Mouse (Mus musculus) T-cell, adult 2 months (primary cell): Measurements from ENCODE around the gene Camk2n1.

Source experiments
- DNase-seq: peaks from one replicate; pipeline ENCODE4 v3.0.0; 2022; ENCODE audit warnings: low spot score

Gene Camk2n1

DNA sequence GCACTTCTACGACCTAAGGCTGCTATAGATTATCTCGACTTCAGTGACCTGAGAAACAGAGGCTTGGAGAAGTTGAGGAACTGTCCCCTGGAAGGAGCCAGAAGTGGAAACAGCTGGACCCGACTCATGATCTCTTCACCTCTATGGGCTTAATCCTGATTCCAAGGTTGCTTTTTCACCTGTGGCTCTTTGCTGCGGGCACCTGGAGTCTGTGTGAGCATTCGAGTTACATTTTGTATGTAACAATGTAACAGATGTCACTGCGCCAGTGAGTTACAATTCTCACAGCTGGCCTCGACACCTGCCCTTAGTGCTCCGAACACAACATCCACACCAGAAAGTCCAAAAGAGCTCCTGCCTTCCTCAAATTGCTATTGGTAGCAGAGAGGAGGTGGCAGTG lies 11.3 kb downstream of the Camk2n1 start:
- DNase-seq = no peak

DNA sequence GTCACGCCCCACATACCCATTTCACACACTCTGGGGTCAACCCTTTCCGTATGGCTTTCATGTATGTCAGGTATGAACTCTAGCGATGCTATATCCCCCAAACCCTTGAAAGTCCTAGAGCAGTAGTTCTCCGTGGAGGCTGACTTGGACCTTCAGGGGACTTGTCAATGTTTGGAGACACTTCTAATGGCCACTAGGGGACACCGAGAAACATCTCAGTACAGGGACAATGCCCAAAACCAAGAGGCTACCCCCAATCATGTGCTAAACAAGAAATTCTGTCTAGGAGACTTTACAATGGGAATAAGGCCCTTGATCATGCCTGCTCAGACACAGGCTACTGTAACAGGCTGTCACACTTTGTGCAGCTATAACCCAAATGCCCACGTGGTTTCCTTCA lies 12.6 kb downstream of the Camk2n1 start:
- DNase-seq = no peak

DNA sequence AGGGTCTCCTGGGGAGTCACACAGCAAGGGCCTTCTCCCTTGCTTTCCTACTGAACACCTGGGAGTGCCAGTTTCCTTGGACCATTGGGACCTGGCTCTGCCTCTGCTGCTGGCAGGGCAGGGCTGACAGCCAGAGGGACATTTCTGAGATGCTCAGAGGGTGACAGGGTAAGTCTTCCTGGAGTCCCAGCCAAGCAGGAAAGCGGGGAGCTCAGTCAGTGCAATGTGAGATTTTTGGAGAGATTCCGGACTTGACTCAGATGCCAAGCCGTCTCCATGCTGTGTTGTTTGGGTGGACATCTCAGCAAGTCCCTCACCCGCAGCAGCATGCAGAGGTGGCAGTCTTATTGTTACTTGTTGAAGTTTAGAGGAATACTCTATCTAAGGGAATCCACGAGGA lies 13.3 kb downstream of the Camk2n1 start:
- no peak for DNase-seq

DNA sequence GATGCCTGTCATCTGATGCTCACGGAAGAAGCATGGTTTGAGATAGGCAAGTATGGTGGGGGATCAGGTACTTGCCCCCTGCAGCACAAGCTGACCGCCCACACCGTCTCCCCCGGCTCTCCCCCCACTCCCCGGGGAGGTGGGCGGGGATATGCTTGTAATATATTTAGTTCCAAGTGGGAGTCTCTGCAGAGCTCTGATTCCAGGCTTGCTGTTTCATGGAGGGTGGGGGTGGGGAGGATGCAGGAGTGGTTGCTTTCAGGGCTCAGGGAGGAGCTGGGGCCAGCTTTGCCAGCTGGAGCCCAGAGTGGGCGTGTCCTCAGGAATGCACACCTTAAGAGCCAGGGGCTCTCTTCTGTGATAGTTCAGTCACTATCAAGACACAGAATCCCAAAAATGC lies 15.0 kb downstream of the Camk2n1 start:
- no peak for DNase-seq

DNA sequence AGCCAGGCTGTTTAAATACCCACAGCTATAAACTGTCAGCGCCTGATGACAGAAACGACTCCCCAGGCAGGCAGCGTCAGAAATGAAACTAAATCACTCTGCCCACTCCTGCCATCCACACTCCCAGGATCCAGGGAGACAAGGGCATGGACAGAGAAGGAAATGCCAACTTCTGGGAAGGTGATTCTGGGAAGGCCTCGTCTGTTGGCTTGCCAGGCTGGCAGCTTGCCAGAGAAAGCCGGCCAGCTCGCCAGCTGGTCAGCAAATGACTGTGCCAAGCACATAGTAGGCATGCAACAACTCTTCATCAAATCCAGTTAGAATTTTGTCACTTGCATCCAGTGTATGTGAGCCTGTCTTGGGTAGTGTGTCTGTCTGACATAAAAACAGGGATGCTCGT lies 17.1 kb downstream of the Camk2n1 start:
- no peak for DNase-seq

DNA sequence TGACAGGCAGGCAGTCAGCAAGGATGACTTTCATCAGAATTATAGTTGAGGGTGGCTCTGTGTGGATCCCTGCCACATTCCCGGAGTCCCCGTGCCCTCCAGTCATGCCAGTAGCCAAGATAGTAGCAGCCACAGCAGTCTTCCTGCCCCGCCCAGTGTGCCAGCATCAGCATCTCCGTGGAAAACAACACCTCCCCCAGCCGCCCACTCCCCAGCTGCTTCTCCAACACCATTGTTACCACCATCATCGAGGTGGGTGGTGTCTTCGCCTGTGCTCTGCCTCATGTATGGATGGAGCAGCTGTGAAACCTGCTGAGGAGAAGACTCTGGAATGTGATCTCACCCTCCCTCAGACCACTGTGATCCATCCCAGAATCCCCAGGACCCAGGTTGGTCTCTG lies 25.5 kb downstream of the Camk2n1 start:
- no peak for DNase-seq

DNA sequence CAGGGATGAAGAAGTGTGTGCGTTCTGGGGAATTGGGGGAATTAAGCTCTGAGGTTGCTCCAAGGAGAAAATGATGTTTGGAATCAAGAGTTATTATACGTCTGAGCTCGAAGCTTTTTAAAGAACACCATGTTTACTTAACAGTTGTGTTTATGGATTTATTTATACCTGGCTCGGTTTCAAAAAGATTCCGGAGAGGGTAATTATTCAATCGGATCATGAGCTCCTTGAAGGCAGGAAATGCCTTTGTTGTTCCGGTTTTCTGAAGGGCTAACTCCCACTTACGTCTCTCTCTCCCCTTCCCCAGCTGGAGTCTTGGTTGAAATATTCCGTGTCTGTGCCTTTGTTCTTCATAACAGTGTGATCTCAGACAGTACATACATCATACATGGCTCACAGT lies 26.8 kb downstream of the Camk2n1 start:
- no peak for DNase-seq

DNA sequence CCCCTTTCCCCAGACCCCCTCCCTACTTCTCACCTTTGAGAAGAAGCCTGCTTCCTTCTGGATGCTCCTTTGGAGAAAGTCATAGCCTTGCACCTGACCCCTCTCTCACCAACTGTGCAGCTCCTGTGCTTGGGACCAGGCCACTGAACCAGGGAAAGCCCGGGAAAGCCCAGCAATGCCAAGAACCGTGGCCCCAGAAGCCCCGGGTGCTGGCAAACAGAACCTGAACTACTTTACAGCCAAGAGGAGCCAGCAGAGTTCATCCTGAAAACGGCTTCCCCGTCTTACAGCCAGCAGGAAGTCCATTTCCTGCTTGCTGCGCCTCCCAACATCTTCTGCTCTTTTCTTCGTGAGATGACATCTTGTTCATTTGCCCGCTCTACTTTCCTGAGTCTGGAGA lies 28.6 kb downstream of the Camk2n1 start:
- no peak for DNase-seq

DNA sequence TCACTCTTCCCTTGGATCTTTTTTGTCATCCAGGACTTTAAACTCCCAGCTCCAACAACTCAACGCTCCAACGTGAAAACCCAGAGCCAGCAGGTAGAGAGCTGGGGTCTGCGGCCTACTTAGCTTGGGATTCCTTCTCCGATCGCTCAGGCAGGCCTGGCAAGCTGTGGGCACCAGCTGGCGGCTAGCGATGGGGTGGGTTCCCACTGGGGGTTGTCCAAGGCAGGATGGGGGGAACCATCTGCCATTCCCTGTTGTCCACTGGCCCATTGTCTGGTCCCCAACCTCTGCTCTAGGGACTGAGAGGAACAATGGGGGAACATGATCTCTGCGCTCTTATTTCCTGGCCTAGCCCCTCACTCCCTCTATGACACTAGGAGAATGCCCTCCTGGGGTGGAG lies 34.1 kb downstream of the Camk2n1 start:
- no peak for DNase-seq

DNA sequence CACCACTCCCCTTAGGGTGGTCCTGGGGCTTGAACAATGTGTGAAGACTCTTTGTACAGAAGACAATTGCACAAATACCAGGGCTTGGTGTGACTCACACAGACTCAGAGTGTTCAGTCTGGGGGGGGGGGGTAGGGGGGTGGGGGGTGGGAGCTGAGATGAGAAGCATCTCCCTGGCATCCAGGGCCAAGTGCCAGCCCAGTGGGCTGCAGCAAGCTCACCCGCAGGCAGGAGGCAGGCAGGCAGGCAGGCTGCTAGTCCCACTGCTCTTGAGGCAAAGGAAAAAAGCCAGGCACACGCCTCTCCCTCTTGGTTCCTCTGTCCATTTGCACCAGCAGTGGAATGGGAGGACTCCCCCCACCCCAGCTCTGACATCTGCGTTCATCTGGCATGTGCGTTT lies 37.0 kb downstream of the Camk2n1 start:
- no peak for DNase-seq

DNA sequence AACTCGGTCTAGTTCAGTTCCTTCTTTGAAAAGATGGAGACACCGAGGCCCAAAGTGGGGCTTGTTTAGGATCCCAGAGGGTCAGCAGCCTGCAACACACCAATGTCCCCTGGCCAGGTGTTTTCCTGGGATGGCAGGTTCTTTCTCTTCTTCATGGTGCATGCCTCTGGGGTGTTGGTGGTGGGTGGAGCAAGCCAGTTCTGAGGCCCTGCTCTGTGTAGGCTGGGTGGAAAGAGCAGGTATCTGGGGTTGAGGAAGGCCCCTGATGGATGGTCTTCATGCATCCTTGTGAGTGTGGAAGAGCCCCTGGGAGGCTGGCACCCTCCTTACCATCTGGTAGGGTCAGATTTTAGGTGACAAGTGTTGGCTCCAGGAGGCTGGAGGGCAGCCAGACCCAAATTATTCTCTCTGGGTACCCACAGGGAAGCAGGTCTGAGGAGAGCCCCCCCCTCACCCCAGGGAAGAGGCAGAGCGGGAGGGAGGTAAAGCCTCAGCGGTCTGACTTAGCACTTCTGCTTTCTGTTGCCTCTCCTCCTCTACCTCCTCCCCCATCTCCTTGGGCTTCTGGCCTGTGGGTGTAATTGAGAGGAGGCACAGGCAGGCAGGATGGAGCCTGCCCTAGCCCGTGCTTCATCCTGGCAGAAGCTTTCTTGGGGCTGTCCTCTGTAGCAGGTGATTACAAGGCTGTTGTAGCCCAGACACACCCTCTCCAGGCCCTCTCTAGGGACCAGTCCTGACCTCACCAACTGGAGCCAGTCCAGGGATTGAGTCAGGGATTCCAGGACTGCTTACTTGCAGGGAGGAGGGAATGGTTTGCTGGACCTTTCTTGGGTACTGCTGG lies 39.3 kb downstream of the Camk2n1 start:
- DNase-seq = no peak

DNA sequence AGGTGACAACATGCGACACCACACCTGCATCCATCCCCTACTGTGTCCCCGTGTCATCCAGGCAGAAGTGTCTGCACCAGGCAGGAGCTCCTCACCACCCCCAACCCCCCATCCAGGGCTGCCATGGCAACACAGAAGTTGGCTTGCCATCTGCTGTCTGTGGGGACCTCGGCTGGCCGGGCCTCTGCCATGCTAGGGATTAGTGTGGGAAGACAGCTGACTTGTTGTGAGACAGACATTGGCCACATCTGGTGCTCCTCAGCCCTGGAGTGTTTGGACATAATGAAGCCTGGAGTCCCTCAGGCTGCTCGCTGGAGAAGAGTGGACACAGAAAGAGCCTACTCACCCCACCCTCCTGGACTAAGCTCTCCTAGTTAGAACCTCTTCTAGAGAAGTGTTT lies 40.8 kb downstream of the Camk2n1 start:
- DNase-seq = no peak

DNA sequence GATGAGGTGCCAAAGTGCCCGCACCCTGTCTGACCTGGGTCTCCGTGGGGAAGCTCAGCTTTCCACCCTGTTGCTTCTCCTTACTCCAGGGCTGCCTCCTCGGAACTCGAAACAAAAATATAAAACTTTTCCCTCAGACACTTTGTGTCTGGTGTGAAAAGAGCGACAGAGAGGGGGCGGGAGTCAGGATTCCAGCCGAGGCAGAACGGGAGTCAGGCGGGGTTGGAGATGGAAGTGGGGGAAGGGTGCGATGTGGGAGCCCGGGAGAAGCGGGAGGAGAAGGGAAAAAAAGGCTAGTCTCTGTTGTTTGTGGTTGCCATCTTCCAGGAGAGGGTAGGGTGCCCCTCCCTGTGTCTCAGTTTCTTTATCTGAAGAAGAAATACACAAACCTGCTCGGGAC lies 41.7 kb downstream of the Camk2n1 start:
- no peak for DNase-seq

DNA sequence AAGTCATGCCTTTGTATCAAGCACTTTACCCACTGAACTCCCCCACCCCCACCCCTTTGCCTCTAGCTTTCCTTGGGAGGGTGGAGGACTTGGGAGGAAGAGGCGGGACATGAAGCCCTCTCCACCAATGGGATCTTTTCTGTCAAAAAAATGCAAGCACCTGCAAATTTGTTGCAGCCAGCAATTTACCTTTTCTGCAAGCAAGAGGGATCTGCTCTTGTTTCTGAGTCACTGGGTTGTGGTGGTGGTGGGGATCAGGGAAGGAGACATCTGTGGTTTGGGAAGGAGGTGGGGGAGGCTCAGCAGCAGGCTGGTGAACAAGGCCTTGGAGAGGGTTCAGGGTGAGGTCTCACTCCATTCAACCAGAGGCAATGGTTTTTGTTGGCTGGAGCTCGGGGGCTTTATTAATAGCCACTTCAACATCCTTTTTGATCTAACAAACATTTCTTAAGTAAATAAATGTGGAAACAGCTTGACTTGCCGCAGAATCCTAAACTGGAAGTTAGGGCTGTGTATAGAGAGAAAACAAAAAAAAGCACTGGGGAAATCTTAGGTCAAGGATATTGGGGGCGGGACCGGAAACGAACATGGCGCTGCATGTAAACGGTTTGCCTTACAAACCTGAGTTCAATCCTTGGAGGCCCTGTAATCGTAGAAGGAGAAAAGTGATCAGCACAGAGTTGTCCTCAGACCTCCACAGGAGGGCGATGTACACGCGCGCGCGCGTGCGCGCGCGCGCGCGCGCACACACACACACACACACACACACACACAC lies 42.8 kb downstream of the Camk2n1 start:
- no peak for DNase-seq

DNA sequence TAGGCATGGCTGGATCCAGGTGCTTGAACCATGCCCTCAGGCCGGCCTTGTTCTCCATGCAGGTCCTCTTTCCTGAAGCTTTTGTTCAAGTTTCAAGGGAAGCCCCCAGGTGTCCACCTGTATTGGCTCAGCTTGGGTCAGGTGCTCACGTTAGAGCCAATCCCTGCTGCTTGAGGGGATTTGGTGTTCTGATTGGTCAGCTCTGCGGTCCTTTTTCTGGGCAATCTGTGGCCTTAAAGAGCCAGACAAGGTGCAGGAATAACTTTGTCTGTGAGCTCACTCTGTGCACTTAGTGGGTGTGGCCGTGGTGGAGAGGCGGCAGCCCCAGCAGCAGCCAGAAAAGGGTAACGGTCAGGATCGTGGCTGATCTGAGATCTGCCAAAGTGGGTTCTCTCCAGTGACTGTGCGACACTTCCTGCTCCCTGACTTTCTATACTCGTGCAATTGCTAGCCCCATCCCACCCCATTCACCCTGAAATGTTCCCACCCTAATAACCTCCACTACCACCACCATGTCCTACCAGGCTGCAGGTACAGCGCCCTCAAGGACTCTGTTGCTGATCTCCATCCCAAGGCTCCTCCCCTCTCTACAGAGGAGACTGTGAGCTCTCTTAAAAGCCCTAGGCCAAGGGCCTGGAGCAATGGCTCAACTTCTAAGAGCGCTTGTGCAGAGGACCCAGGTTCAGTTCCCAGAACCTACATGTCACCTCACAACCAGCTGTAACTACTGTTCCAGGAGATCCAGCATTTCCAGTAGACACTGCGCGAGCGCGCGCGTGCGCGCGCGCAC lies 45.9 kb downstream of the Camk2n1 start:
- no peak for DNase-seq

DNA sequence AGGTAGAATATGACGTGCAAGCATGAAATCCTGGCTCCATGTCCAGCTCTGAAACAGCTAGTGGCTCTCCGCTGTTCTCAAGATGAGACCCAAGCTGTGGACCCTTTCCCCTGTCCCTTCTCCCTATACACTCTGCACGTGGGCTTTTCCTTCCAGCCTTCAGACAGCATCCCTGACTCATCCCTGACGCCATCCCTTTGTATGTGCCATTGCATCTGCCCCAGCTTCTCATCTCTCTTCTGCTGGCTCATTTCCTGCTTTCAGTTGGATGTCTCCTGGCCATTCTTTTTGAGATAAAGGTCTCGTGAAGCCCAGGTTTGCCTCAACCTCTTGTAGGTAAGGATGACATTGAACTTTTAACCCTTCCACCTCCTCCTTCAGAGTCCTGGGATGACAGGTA lies 46.9 kb downstream of the Camk2n1 start:
- DNase-seq = no peak

DNA sequence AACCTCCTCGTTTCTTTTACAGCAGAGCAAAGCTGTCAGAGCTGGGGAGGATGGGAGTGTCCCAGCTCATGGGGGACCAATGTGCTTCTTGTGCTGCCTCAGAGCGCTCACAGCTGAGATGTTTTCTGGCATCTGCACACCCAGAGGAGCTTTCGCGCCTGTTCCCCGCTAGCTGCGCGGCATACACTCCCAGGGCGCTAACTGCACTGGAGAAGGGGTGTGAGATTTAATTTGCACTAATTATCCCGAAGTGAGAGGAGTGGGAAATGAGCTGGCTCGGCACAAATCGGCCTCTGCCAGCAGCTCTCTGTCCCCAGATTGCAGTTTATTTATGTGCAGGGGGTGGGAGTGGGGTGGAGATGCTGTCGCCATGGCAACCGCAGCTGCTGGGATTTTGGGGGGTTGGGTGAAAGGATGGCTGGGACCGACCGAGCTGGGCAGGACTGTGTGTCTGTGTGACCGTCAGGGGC lies 50.6 kb downstream of the Camk2n1 start:
- no peak for DNase-seq

DNA sequence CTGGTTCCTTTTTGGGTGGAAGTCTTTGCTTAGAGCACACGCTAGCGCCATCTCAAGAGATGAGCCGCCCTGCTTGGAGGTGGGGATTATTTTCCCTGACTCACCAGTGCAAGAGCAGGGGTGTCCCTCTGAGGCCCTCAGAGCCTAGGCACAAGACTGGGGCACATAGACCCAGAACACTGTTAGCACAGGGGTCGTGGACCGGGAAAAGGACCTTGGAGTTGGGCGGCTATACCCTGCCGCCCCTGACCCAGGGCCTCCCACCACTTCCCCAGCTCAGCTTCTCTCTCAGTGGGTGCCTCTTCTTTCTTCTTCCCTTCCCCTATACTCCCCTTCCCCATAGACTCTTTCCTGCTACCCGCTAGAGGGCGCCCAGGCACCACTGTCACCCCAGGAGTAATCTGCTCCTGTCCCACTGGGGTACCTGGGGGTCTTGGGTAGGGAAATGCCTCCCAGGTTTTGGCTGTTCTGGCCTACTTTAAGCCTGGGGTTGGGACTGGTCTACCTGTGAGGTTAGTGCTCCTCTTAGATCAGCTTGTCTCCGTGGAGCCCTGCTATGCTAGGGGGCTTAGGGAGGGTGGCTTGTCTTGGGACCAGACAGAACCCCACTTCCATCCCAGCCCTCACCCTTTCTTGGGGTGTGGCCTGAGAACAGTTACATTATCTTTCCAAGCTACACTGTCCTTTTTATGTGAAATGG lies 51.2 kb downstream of the Camk2n1 start:
- no peak for DNase-seq

DNA sequence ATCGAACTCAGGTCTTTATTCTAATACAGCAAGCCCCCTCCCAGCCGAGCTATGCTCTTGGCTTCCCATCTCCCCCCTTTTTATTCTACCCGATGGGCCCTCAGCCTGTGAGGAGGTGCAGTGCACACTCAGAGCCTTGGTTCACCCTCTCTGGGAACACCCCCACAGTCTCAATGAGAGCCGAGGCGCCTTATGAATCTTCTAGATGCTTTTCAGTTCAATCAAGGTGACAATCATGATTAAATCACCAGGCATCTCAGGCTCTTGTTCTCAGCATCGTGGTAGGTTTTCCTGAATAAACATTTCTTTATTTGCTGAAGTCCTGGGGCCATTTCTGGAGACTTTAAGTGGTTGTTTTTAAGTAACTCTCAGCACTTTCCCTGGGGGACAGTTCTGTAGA lies 53.8 kb downstream of the Camk2n1 start:
- DNase-seq = no peak
